Mouse (Mus musculus) embryonic fibroblast, embryonic 13.5 days (primary cell): ENCODE measurements around the gene Trim46. TPM values are rescaled to one million over a fixed set of nuclear protein-coding genes. Genes with fewer than 3 reads are reported as not detected.

ENCODE experiments used
- H3K27ac ChIP-seq: 2 replicates; pipeline ENCODE4 v1.5.1; 2012; ENCODE audit warnings: low read length, control low read depth, inconsistent platforms; ENCODE audit not compliant: insufficient read depth
- H3K4me1 ChIP-seq: 2 replicates; pipeline ENCODE4 v1.6.1; 2011; ENCODE audit warnings: low read length; ENCODE audit not compliant: control insufficient read depth, insufficient read depth
- H3K4me3 ChIP-seq: 2 replicates; pipeline ENCODE4 v1.5.1; 2011; ENCODE audit warnings: mild to moderate bottlenecking, control low read depth, low read length; ENCODE audit not compliant: insufficient read depth
- CTCF ChIP-seq: IDR thresholded peaks from 2 replicates; pipeline ENCODE4 v1.5.1; 2011; ENCODE audit warnings: mild to moderate bottlenecking, control low read depth, low read length, moderate library complexity, borderline replicate concordance; ENCODE audit not compliant: insufficient read depth
- POLR2A ChIP-seq: IDR thresholded peaks from 2 replicates; pipeline ENCODE4 v1.6.1; 2011; ENCODE audit warnings: low read depth, mild to moderate bottlenecking, control low read depth, low read length, moderate library complexity
- polyA plus RNA-seq: library from polyadenylated mRNA; stranded (reverse); fragments of >200 nt; gene quantifications from 2 replicates; pipeline ENCODE4 v1.2.4, GENCODE M21; 2011; ENCODE audit warnings: low read depth; ENCODE audit not compliant: missing spikeins, insufficient read length

Gene Trim46
- polyA plus RNA-seq, 1 experiment, result 24.2 TPM

GRCm38 (mm10) chr3:89284261-89284660 lies 38.2 kb upstream of the Trim46 start:
- H3K4me3 ChIP-seq, result no peak overlapping the region
- TF ChIP-seq POLR2A (no peak), CTCF (no peak)
- peaks cover 2% of the 10 kb centered on the region; the same call in 1 of the 2 replicates for H3K4me1 ChIP-seq
- no peak overlapping the region for H3K27ac ChIP-seq

- Histone ChIP-seq H3K4me1 (peaks cover 2% of the 10 kb centered on the region; the same call in 1 of the 2 replicates), H3K4me3 (no peak overlapping the region), H3K27ac (no peak overlapping the region)
- TF ChIP-seq CTCF (no peak), POLR2A (no peak)
Measured at GRCm38 (mm10) chr3:89282291-89282643, 36.2 kb upstream of the Trim46 start.

GRCm38 (mm10) chr3:89281579-89282290 lies 35.6 kb upstream of the Trim46 start:
- Histone ChIP-seq H3K4me1 (peaks cover 2% of the 10 kb centered on the region; the same call in 1 of the 2 replicates), H3K27ac (no peak overlapping the region), H3K4me3 (no peak overlapping the region)
- TF ChIP-seq POLR2A (no peak), CTCF (peak; percentile 95)

- Histone ChIP-seq H3K4me1 (peaks cover 2% of the 10 kb centered on the region; the same call in 1 of the 2 replicates), H3K27ac (no peak within 1 kb of the TSS), H3K4me3 (peak within 1 kb of the TSS; percentile 36)
- TF ChIP-seq POLR2A (peak; percentile 52; the same call in 1 of the 2 replicates), CTCF (no peak)
Measured at GRCm38 (mm10) chr3:89280606-89281511, 34.8 kb upstream of the Trim46 start, which contains the start of gene Efna1. Efna1 (minus strand) TSS chr3:89281142.

GRCm38 (mm10) chr3:89280050-89280605 lies 34.0 kb upstream of the Trim46 start:
- peak overlapping the region; percentile 54 for H3K4me3 ChIP-seq
- no peak for TF ChIP-seq POLR2A
- no peak for TF ChIP-seq CTCF
- H3K27ac ChIP-seq, result no peak overlapping the region
- H3K4me1 ChIP-seq, result peaks cover 2% of the 10 kb centered on the region; the same call in 1 of the 2 replicates

- Histone ChIP-seq H3K27ac (no peak overlapping the region), H3K4me1 (peaks cover 2% of the 10 kb centered on the region; the same call in 1 of the 2 replicates), H3K4me3 (peak overlapping the region; percentile 54)
- TF ChIP-seq CTCF, result no peak
- TF ChIP-seq POLR2A, result peak; percentile 94
Measured at GRCm38 (mm10) chr3:89279153-89279890, 33.2 kb upstream of the Trim46 start.

- no peak overlapping the region for H3K27ac ChIP-seq
- peaks cover 2% of the 10 kb centered on the region; the same call in 1 of the 2 replicates for H3K4me1 ChIP-seq
- TF ChIP-seq CTCF, result no peak
- no peak for TF ChIP-seq POLR2A
- peak overlapping the region; percentile 49 for H3K4me3 ChIP-seq
Measured at GRCm38 (mm10) chr3:89278643-89279042, 32.5 kb upstream of the Trim46 start.

GRCm38 (mm10) chr3:89278107-89278506 lies 32.0 kb upstream of the Trim46 start:
- peak overlapping the region; percentile 49 for H3K4me3 ChIP-seq
- no peak for TF ChIP-seq POLR2A
- no peak for TF ChIP-seq CTCF
- H3K4me1 ChIP-seq, result peaks cover 2% of the 10 kb centered on the region; the same call in 1 of the 2 replicates
- H3K27ac ChIP-seq, result no peak overlapping the region
